Mouse (Mus musculus) forebrain, embryonic 16.5 days (tissue): ENCODE data around the gene Kcnmb1. TPM values are rescaled to one million over a fixed set of nuclear protein-coding genes. Genes with fewer than 3 reads are reported as not detected.

Experiments
- ATAC-seq: fragments of 200-750 bp; cut with Nextera tagmentation; 2 replicates; pipeline ENCODE4 v1.8.0; 2017; ENCODE audit warnings: mild to moderate bottlenecking, moderate library complexity
- H3K27ac ChIP-seq: fragments of 300-500 bp; sonication (generic); 2 replicates; pipeline ENCODE4 v1.5.1; 2014; ENCODE audit warnings: low read length, control low read depth
- H3K27me3 ChIP-seq: fragments of 300-500 bp; sonication (generic); replicated peaks from 2 replicates; pipeline ENCODE4 v1.6.1; 2014; ENCODE audit warnings: low read length; ENCODE audit not compliant: control insufficient read depth, insufficient read depth
- H3K36me3 ChIP-seq: fragments of 300-500 bp; sonication (generic); 2 replicates; pipeline ENCODE4 v1.6.1; 2014; ENCODE audit not compliant: control insufficient read depth, insufficient read depth
- H3K4me1 ChIP-seq: fragments of 300-500 bp; sonication (generic); replicated peaks from 2 replicates; pipeline ENCODE4 v1.6.1; 2014; ENCODE audit warnings: low read length; ENCODE audit not compliant: control insufficient read depth, insufficient read depth
- H3K4me2 ChIP-seq: fragments of 300-500 bp; sonication (generic); 2 replicates; pipeline ENCODE4 v1.6.1; 2014; ENCODE audit warnings: mild to moderate bottlenecking, low read length, control low read depth
- H3K4me3 ChIP-seq: fragments of 300-500 bp; sonication (generic); replicated peaks from 2 replicates; pipeline ENCODE4 v1.5.1; 2014; ENCODE audit warnings: mild to moderate bottlenecking, low read length, control low read depth
- H3K9ac ChIP-seq: fragments of 300-500 bp; sonication (generic); replicated peaks from 2 replicates; pipeline ENCODE4 v1.6.1; 2014; ENCODE audit warnings: low read depth, low read length, control low read depth
- H3K9me3 ChIP-seq: fragments of 300-500 bp; sonication (generic); 2 replicates; pipeline ENCODE4 v1.6.1; 2016; ENCODE audit warnings: low read length; ENCODE audit not compliant: control insufficient read depth
- WGBS: fragments of 180-500 bp; shearing (Covaris S2); extraction: QIAGEN DNeasy Blood & Tissue Kit; methylation state at CpG from one replicate; pipeline ENCODE4 v1.1.7; 2014; 5-methylcytosine and 5-hydroxymethylcytosine counted together
- polyA plus RNA-seq: library from polyadenylated mRNA; unstranded; fragments of >200 nt; fragmentation: Nextera tagmentation; extraction: Ambion mirVana; gene quantifications from 2 replicates; pipeline ENCODE4 v1.2.1, GENCODE M21; 2015

The Kcnmb1 gene
- polyA plus RNA-seq, 1 experiment from 2014 or later: 0.18 TPM

GRCm38 (mm10) chr11:34002593-34002965 lies 39.8 kb downstream of the Kcnmb1 start:
- Histone ChIP-seq H3K9ac (no peak overlapping the region), H3K36me3 (no peaks in the 10 kb centered on the region), H3K9me3 (no peaks in the 10 kb centered on the region), H3K4me2 (no peak overlapping the region), H3K27ac (no peak overlapping the region), H3K4me3 (no peak overlapping the region), H3K27me3 (no peaks in the 10 kb centered on the region), H3K4me1 (no peaks in the 10 kb centered on the region)
- no peak for ATAC-seq
- WGBS: 87% methylated on average over 5 of the region's 5 CpGs

- Histone ChIP-seq H3K27me3 (no peaks in the 10 kb centered on the region), H3K9me3 (no peaks in the 10 kb centered on the region), H3K9ac (no peak overlapping the region), H3K4me2 (no peak overlapping the region), H3K27ac (no peak overlapping the region), H3K36me3 (no peaks in the 10 kb centered on the region), H3K4me1 (0 out of 2 replicates have a peak, but pooled peaks cover 2% of the 10 kb centered on the region), H3K4me3 (no peak overlapping the region)
- WGBS: 95% methylated on average over 2 of the region's 2 CpGs
- no peak for ATAC-seq
These were observed 44.8 kb downstream of the Kcnmb1 start for GRCm38 (mm10) chr11:34007616-34008015.

- H3K4me2 ChIP-seq: no peak overlapping the region
- no peak for ATAC-seq
- H3K9me3 ChIP-seq: no peaks in the 10 kb centered on the region
- no peaks in the 10 kb centered on the region for H3K36me3 ChIP-seq
- 0 out of 2 replicates have a peak, but pooled peaks cover 2% of the 10 kb centered on the region for H3K4me1 ChIP-seq
- H3K27ac ChIP-seq: no peak overlapping the region
- no peaks in the 10 kb centered on the region for H3K27me3 ChIP-seq
- no peak overlapping the region for H3K4me3 ChIP-seq
- WGBS: 86% methylated on average over 11 of the region's 11 CpGs
- no peak overlapping the region for H3K9ac ChIP-seq
These were observed 45.4 kb downstream of the Kcnmb1 start for GRCm38 (mm10) chr11:34008214-34008613.

DNA sequence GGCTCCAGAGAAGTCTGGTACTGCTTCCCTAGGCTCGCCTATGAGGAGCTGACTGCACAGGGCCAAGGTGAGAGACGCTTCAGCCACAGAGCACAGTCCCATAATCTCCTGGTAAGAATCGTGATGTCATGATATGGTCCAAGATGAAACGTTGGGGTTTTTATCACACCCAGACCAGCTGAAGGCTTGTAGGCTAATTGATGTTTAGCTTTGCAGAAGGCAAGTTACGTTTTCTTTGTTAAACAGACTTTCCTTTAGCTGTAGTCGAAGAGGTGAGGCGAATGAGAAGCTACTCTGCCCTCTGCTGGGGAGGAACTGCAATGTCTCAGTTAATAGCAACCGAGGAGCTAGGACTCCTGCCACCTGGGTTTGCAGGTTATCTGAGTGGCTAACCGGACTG lies 45.9 kb downstream of the Kcnmb1 start:
- Histone ChIP-seq H3K4me2 (no peak overlapping the region), H3K4me3 (no peak overlapping the region), H3K27ac (no peak overlapping the region), H3K9me3 (no peaks in the 10 kb centered on the region), H3K36me3 (no peaks in the 10 kb centered on the region), H3K27me3 (no peaks in the 10 kb centered on the region), H3K9ac (no peak overlapping the region), H3K4me1 (0 out of 2 replicates have a peak, but pooled peaks cover 2% of the 10 kb centered on the region)
- WGBS: 45% methylated on average over 9 of the region's 9 CpGs
- peak; percentile 62; the same call in 1 of the 2 replicates for ATAC-seq

DNA sequence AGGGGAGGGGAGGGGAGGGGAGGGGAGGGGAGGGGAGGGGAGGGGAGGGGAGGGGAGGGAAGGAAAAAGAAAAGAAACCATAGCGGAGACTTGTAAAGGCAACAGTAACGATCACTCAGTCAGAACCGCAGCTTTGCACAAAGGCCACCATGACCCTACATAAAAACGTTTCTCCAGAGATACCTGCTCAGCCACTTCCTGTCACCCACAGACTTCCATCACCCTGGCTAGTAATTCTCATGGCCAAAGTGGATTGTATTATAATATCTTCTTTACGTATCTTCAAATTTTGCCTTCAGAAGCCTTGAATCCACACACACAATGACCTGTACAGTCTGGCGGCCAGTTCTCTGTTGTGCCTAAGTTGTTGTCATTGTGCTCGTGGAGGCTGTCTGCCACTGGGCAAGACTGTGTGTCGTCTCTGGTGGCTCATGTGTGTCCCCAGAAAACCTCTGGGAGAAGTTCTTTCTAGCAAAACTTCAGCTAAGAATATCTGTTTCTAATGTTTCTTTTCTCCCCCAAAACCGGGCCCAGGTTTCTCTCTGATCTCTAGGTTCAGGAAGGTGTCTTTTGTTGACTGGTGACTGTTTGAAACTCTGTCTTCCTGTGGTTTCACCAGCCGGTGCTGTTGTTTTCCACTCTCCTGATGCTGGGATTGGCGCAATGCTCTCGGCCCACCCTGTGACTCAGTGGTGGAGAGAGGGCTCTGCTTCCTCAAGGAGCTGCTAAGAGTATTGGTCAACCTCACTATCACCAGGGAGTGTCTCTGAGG lies 46.7 kb downstream of the Kcnmb1 start:
- no peak overlapping the region for H3K4me2 ChIP-seq
- H3K36me3 ChIP-seq: no peaks in the 10 kb centered on the region
- 72% methylated on average over 12 of the region's 12 CpGs for WGBS
- H3K4me1 ChIP-seq: 0 out of 2 replicates have a peak, but pooled peaks cover 2% of the 10 kb centered on the region
- no peak for ATAC-seq
- no peaks in the 10 kb centered on the region for H3K9me3 ChIP-seq
- no peak overlapping the region for H3K27ac ChIP-seq
- H3K4me3 ChIP-seq: no peak overlapping the region
- H3K9ac ChIP-seq: no peak overlapping the region
- H3K27me3 ChIP-seq: no peaks in the 10 kb centered on the region

DNA sequence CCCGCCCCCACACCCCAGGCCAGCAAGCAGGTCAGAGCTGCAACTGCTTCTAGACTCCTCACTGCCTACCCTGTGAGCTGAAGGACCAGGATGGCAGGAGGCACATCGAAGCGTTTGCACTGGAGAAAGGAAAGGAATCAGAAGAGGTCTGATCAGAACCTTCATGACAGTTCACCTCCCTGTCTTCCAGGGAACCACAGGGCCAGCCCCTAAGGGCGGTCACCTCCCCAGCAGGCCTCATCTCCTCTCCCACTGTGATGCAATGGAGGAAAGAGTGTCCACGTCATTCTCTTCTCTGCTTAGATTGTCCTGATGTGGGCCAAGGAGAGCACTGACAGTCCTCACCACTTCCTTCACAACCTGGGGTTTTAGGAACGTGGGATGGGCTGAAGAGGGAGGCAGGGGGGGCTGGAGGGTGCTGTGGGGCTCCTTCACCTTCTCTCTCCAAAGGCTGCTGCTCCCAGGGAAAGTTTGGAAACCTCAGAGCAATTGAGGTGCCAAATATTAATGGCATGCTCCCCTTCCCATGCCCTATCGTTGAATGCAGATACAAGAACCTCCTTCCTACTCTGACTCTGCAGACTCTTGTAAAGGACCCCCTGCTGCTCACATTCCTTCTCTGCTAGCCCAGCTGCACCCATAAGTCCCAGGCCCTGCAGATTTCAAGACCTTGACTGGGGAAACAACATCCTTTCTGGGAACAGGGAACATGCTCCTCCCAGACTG lies 47.5 kb downstream of the Kcnmb1 start:
- no peak overlapping the region for H3K4me3 ChIP-seq
- H3K27ac ChIP-seq: no peak overlapping the region
- H3K4me1 ChIP-seq: 0 out of 2 replicates have a peak, but pooled peaks cover 2% of the 10 kb centered on the region
- no peak overlapping the region for H3K9ac ChIP-seq
- H3K4me2 ChIP-seq: no peak overlapping the region
- no peak for ATAC-seq
- WGBS: 79% methylated on average over 7 of the region's 7 CpGs
- no peaks in the 10 kb centered on the region for H3K36me3 ChIP-seq
- no peaks in the 10 kb centered on the region for H3K27me3 ChIP-seq
- no peaks in the 10 kb centered on the region for H3K9me3 ChIP-seq

GRCm38 (mm10) chr11:34010859-34011172 lies 48.0 kb downstream of the Kcnmb1 start:
- WGBS: 74% methylated on average over 4 of the region's 4 CpGs
- H3K4me2 ChIP-seq: no peak overlapping the region
- no peaks in the 10 kb centered on the region for H3K27me3 ChIP-seq
- H3K4me3 ChIP-seq: no peak overlapping the region
- 0 out of 2 replicates have a peak, but pooled peaks cover 2% of the 10 kb centered on the region for H3K4me1 ChIP-seq
- no peak for ATAC-seq
- no peak overlapping the region for H3K9ac ChIP-seq
- H3K27ac ChIP-seq: no peak overlapping the region
- no peaks in the 10 kb centered on the region for H3K36me3 ChIP-seq
- H3K9me3 ChIP-seq: no peaks in the 10 kb centered on the region

- no peak overlapping the region for H3K4me3 ChIP-seq
- no peak overlapping the region for H3K27ac ChIP-seq
- 74% methylated on average over 6 of the region's 6 CpGs for WGBS
- H3K9ac ChIP-seq: no peak overlapping the region
- H3K36me3 ChIP-seq: no peaks in the 10 kb centered on the region
- H3K9me3 ChIP-seq: no peaks in the 10 kb centered on the region
- H3K4me2 ChIP-seq: no peak overlapping the region
- 0 out of 2 replicates have a peak, but pooled peaks cover 2% of the 10 kb centered on the region for H3K4me1 ChIP-seq
- no peak for ATAC-seq
- H3K27me3 ChIP-seq: no peaks in the 10 kb centered on the region
These were observed 49.3 kb downstream of the Kcnmb1 start for GRCm38 (mm10) chr11:34012007-34012652.
